Mouse (Mus musculus) ES-Bruce4 (cell line): ENCODE measurements around the gene Krt28. TPM values are rescaled to one million over a fixed set of nuclear protein-coding genes. Genes with fewer than 3 reads are reported as not detected.

Source experiments
- H3K27ac ChIP-seq: 2 replicates; pipeline ENCODE4 v1.5.1; 2012; ENCODE audit warnings: low read length, inconsistent platforms; ENCODE audit not compliant: insufficient read depth
- H3K27me3 ChIP-seq: 2 replicates; pipeline ENCODE4 v1.6.1; 2012; ENCODE audit warnings: mild to moderate bottlenecking, low read length, inconsistent platforms; ENCODE audit not compliant: control insufficient read depth, poor library complexity, insufficient read depth, severe bottlenecking
- H3K36me3 ChIP-seq: 2 replicates; pipeline ENCODE4 v1.6.1; 2012; ENCODE audit warnings: inconsistent platforms, mild to moderate bottlenecking, low read length, moderate library complexity; ENCODE audit not compliant: control insufficient read depth, poor library complexity, insufficient read depth, severe bottlenecking
- H3K4me1 ChIP-seq: one replicate; pipeline ENCODE4 v1.8.1; 2011; ENCODE audit warnings: low read length; ENCODE audit not compliant: control insufficient read depth, insufficient read depth
- H3K4me3 ChIP-seq: 2 replicates; pipeline ENCODE4 v1.5.1; 2011; ENCODE audit warnings: low read depth, mild to moderate bottlenecking, low read length
- H3K9ac ChIP-seq: 2 replicates; pipeline ENCODE4 v1.6.1; 2012; ENCODE audit warnings: low read depth, mild to moderate bottlenecking, inconsistent platforms; ENCODE audit not compliant: poor library complexity, severe bottlenecking
- H3K9me3 ChIP-seq: replicated peaks from 2 replicates; pipeline ENCODE4 v1.6.1; 2012; ENCODE audit warnings: mild to moderate bottlenecking, low read length, inconsistent platforms; ENCODE audit not compliant: control insufficient read depth, poor library complexity, insufficient read depth, severe bottlenecking
- CTCF ChIP-seq: IDR thresholded peaks from one replicate; pipeline ENCODE4 v1.8.1; 2011; ENCODE audit warnings: low read depth, low read length
- EP300 ChIP-seq: IDR thresholded peaks from 2 replicates; pipeline ENCODE4 v1.6.1; 2011; ENCODE audit warnings: low read depth, low read length; ENCODE audit not compliant: insufficient read depth
- POLR2A ChIP-seq: IDR thresholded peaks from one replicate; pipeline ENCODE4 v1.8.1; 2011; ENCODE audit warnings: low read length; ENCODE audit not compliant: insufficient read depth
- polyA plus RNA-seq: library from polyadenylated mRNA; stranded (reverse); fragments of >200 nt; gene quantifications from 2 replicates; pipeline ENCODE4 v1.2.4, GENCODE M21; 2011; ENCODE audit warnings: low read depth; ENCODE audit not compliant: missing spikeins, insufficient read depth, insufficient read length

The Krt28 gene
- polyA plus RNA-seq = not detected in 2 replicates

DNA sequence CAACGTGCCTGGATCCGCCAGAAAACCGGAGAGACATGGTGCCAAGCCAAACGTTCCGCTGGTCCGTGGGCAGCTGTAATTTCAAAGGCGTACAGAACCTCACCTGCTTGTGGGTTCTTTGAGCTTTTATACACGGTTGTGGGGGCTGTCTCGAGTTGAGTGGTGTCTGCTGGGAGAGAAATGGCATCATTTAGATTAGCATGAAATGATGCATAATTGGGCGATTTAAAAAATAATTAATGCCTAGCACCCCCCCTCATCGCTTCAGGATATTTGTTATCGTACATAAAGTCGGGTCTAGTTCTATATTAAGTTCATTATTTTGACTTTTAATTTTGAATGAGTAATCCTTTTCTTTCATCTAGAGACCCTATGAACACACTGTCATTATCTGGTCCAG is at the start of gene Krt28:
Gene Krt28 (minus strand): TSS at position 101 of the 400 bp plus-strand sequence.
- H3K9ac ChIP-seq = no peak within 1 kb of the TSS
- TF ChIP-seq CTCF = no peak
- TF ChIP-seq POLR2A = no peak
- no peak for TF ChIP-seq EP300
- no peaks in the 10 kb centered on the region for H3K27me3 ChIP-seq
- H3K36me3 ChIP-seq = no peaks in the 10 kb centered on the region
- no peak within 1 kb of the TSS for H3K27ac ChIP-seq
- no peaks in the 10 kb centered on the region for H3K9me3 ChIP-seq
- no peak within 1 kb of the TSS for H3K4me3 ChIP-seq
- no peaks in the 10 kb centered on the region for H3K4me1 ChIP-seq

DNA sequence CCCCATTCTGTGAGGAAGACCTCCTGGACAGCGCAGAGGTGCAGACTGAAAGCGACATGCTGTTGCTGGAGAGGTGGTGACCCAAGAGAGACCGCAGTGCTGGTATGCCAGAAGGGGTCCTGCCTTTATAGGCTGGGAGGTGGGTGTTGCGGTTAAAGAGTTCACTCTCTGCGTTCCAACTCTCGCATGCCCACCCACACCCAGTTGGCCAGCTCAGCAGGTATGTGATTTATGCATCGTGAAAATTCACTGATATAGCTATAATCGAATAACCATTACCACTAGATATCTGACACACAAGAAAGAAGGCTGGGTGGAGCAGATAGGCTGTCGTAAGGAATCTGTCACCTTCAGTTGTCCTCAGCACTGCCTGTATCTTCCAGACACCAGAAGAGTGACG is 47.5 kb upstream of the Krt28 start, which contains the start of gene Krt12:
Gene Krt12 (minus strand): TSS at position 101 of the 400 bp plus-strand sequence.
- no peak for TF ChIP-seq CTCF
- TF ChIP-seq POLR2A = no peak
- TF ChIP-seq EP300 = no peak
- Histone ChIP-seq H3K9me3 (no peaks in the 10 kb centered on the region), H3K4me3 (peak within 1 kb of the TSS; percentile 11), H3K9ac (no peak within 1 kb of the TSS), H3K27ac (no peak within 1 kb of the TSS), H3K36me3 (no peaks in the 10 kb centered on the region), H3K4me1 (no peaks in the 10 kb centered on the region), H3K27me3 (no peaks in the 10 kb centered on the region)

DNA sequence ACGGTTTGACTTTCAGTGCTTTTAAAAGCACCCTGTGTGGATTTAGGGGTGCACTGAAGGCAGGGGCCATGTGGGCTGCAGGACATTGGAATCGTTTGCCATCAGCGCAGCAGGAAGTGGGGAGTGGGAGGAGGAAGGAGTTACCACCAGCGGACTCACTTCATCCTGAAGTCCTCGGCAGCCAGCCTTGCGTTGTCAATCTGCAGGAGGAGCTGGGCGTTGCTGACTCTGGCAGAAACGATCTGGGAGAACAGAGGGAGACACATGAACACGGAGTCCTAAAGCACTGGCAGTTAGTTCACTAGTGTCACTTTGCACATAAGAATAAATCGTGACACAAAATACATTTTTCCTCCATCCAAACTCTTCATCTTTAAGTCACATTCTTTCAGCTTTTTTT is 45.9 kb upstream of the Krt28 start:
- Histone ChIP-seq H3K4me3 (no peak overlapping the region), H3K27ac (no peak overlapping the region), H3K9ac (no peak overlapping the region), H3K4me1 (no peaks in the 10 kb centered on the region), H3K27me3 (no peaks in the 10 kb centered on the region), H3K9me3 (no peaks in the 10 kb centered on the region), H3K36me3 (no peaks in the 10 kb centered on the region)
- TF ChIP-seq POLR2A (no peak), EP300 (no peak), CTCF (no peak)

DNA sequence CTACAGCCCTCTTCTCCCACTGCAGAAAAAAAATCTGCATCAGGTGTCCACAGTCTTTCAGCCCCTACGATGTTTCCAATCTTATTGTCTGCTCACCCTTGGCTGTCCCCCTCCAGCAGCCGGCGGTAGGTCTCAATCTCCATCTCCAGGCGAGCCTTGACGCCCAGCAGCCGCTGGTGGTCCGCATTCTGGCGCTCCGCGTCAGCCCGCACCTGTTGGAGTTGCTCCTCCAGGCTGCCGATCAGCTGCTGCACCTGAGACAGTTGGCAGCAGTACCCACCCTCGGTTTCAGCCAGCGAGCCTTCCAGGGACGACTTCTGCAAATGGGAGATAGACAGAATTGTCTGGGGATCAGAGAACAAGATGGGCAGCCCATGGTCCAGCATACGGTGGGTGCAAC is 43.1 kb upstream of the Krt28 start:
- Histone ChIP-seq H3K4me3 (no peak overlapping the region), H3K27ac (no peak overlapping the region)
- TF ChIP-seq EP300 = no peak
- TF ChIP-seq POLR2A = no peak
- no peak for TF ChIP-seq CTCF

DNA sequence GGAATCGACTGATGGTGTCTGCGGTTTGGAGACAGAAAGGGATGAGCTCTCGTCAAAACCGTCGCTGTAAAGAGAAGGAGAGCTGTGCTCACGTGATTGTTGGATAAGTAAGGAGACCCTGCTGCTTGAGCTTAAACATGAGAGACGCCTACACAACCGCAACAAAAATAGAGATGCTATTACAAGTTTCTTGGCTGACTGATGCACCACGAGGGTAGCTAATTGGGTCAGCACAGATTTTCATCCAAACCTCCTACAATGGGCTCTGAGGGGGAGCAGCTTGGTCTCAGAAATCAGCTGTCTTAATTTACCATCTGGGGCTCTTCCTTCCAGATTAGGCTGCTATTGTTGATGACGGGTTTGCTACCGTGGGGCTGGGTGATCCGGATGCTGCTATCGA is 42.2 kb upstream of the Krt28 start:
- H3K36me3 ChIP-seq = no peaks in the 10 kb centered on the region
- no peak for TF ChIP-seq EP300
- no peak for TF ChIP-seq CTCF
- no peak for TF ChIP-seq POLR2A
- H3K4me3 ChIP-seq = no peak overlapping the region

More for the DNA sequence above, 43.1 kb upstream of the Krt28 start:
- no peaks in the 10 kb centered on the region for H3K9me3 ChIP-seq
- H3K36me3 ChIP-seq = no peaks in the 10 kb centered on the region
- H3K9ac ChIP-seq = no peak overlapping the region
- no peaks in the 10 kb centered on the region for H3K4me1 ChIP-seq
- no peaks in the 10 kb centered on the region for H3K27me3 ChIP-seq

DNA sequence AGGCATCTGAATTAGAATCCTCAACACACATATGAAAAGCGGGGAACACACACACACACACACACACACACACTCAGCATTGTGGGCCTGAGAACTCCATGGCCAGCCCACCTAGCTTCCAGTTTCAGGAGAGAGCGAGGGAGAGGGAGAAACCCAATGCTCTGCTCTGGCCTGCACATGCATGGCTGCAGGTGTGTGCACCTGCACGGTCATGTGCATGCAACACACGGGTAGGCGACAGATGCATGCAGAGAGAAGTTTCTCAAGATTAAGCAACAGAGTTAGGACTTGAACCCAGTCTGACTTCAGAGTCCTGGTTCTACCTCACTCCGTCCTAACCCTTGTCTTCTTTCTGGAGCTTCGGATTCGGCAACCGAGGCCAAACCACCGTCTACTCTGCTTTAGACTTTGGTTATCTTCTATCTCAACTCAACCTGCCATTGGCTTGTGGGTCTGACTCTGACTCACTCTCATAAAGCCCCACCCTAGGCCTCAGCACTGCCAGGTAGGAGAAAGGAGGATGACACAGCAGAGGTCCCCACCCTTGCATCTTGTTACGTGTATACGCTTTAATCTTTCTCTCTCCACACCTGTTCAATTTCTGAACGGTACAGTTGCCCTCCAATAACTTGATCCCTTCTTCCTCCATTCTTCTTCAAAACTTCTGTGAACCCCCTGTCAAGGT is 39.9 kb upstream of the Krt28 start:
- Histone ChIP-seq H3K4me1 (no peaks in the 10 kb centered on the region), H3K9me3 (no peaks in the 10 kb centered on the region), H3K36me3 (no peaks in the 10 kb centered on the region), H3K9ac (no peak overlapping the region), H3K4me3 (no peak overlapping the region), H3K27me3 (no peaks in the 10 kb centered on the region), H3K27ac (no peak overlapping the region)
- TF ChIP-seq POLR2A = no peak
- no peak for TF ChIP-seq EP300
- no peak for TF ChIP-seq CTCF

More for the DNA sequence above, 42.2 kb upstream of the Krt28 start:
- Histone ChIP-seq H3K4me1 (no peaks in the 10 kb centered on the region), H3K27ac (no peak overlapping the region), H3K9me3 (no peaks in the 10 kb centered on the region), H3K9ac (no peak overlapping the region), H3K27me3 (no peaks in the 10 kb centered on the region)
